Mouse (Mus musculus) erythroblast, embryonic 14.5 days (primary cell): Measurements from ENCODE around the gene Fstl4. TPM values are rescaled to one million over a fixed set of nuclear protein-coding genes. Genes with fewer than 3 reads are reported as not detected.

Experiments used
- H3K27me3 ChIP-seq: 2 replicates; pipeline ENCODE4 v1.6.1; 2012; ENCODE audit warnings: inconsistent platforms; ENCODE audit not compliant: control insufficient read depth
- H3K36me3 ChIP-seq: 2 replicates; pipeline ENCODE4 v1.6.1; 2012; ENCODE audit warnings: mild to moderate bottlenecking, inconsistent platforms; ENCODE audit not compliant: control insufficient read depth
- H3K4me1 ChIP-seq: 2 replicates; pipeline ENCODE4 v1.6.1; 2012; ENCODE audit warnings: inconsistent platforms; ENCODE audit not compliant: control insufficient read depth
- H3K4me3 ChIP-seq: replicated peaks from 2 replicates; pipeline ENCODE3; 2012; ENCODE audit warnings: moderate library complexity, mild to moderate bottlenecking, inconsistent platforms
- H3K9me3 ChIP-seq: 2 replicates; pipeline ENCODE4 v1.6.1; 2012; ENCODE audit warnings: low read length, inconsistent platforms, mixed read lengths; ENCODE audit not compliant: control insufficient read depth
- GATA1 ChIP-seq: IDR thresholded peaks from 2 replicates; pipeline ENCODE4 v1.6.1; 2012; ENCODE audit warnings: low read length, inconsistent platforms, mixed read lengths
- TAL1 ChIP-seq: IDR thresholded peaks from 3 replicates; pipeline ENCODE4 v1.6.1; 2012; ENCODE audit warnings: low read length, inconsistent platforms, mixed read lengths
- polyA plus RNA-seq: library from polyadenylated mRNA; stranded (reverse); fragments of >175 nt; gene quantifications from 2 replicates; pipeline ENCODE4 v1.2.3, GENCODE M21; 2012

Gene Fstl4
- polyA plus RNA-seq, 1 experiment: not detected

DNA sequence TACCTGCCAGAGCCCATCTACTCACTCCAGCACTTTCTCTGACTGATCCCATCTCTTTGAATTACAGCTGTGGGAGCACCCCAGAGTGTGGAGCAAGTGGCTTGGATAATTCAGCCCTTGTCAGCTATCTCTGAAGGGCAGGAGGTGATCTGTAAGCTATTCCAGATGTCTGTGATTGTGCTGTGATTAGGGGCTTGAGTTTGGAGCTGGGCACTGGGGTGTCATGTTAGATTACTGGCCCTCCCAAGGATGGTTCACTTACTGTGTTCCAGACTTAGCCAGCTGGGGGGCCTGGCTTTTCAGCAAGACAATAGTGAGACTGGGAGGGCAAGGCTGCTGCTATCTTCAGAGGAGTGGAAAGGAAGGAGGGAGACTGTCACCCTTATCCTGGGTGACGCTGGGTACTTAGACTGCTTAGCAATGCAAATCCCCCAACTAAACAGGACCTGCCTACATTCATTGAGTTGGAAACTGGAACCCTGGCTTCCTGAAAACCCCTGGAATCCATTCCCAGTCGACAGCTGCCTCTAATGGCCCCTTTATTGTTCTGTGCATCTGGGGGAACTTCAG lies 56.0 kb downstream of the Fstl4 start:
- TF ChIP-seq TAL1 (no peak), GATA1 (no peak)
- no peaks in the 10 kb centered on the region for H3K4me1 ChIP-seq
- H3K4me3 ChIP-seq: no peak overlapping the region
- H3K36me3 ChIP-seq: no peaks in the 10 kb centered on the region
- no peaks in the 10 kb centered on the region for H3K27me3 ChIP-seq
- 0 out of 2 replicates have a peak, but pooled peaks cover 2% of the 10 kb centered on the region for H3K9me3 ChIP-seq

DNA sequence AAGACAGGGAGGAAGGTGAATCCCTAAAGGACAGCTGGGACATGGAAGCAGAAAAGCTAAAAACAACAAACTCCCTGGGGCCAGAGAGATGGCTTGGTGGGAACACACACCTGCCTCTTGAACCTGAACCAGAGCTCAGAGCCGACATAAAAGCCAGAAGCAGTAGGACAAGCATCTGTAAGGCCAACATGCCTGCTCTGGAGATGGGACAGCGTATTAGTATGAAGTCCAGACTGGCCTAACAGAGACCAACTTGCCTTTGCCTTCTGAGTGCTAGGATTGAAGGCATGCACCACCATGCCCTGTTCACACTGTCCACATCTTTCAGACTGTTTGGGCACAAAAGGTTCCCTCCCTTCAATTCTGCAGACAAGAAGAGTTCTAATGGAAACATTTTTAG lies 62.2 kb downstream of the Fstl4 start:
- Histone ChIP-seq H3K36me3 (no peaks in the 10 kb centered on the region), H3K4me3 (no peak overlapping the region), H3K4me1 (no peaks in the 10 kb centered on the region), H3K9me3 (0 out of 2 replicates have a peak, but pooled peaks cover 2% of the 10 kb centered on the region), H3K27me3 (no peaks in the 10 kb centered on the region)
- no peak for TF ChIP-seq TAL1
- no peak for TF ChIP-seq GATA1

DNA sequence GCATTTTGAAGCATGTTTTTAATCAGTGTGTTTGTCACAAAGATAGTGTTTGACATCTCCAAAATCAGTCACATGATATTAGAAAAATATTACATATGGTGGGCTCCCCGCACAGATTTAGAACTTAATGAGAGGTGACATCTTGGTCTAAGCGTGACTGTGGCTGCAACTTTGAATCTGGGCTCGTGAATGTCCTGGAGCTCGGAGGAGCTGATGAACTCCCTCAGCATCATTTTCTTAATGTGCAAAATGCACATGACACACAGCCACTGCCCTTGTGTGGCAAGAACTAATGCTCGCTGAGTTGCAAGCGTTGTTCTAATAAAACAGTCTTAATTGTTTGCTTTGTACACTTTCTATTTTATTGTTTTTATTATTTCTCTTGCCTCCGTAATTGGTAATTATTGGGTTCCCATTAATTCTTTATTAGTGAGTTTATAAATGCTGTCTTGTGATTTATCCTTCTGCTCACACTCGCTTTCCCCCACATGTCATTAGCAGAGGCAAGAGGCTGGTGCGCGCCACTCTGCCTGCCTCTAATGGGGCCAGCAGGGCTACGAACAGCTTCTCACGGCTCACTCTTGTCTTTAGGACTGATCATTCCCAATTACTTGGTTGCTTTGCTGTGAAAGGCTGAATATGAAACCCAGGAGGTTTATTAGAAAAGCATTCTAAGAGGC lies 67.3 kb downstream of the Fstl4 start:
- Histone ChIP-seq H3K36me3 (no peaks in the 10 kb centered on the region), H3K27me3 (no peaks in the 10 kb centered on the region), H3K4me1 (no peaks in the 10 kb centered on the region), H3K4me3 (no peak overlapping the region), H3K9me3 (no peaks in the 10 kb centered on the region)
- no peak for TF ChIP-seq GATA1
- no peak for TF ChIP-seq TAL1

DNA sequence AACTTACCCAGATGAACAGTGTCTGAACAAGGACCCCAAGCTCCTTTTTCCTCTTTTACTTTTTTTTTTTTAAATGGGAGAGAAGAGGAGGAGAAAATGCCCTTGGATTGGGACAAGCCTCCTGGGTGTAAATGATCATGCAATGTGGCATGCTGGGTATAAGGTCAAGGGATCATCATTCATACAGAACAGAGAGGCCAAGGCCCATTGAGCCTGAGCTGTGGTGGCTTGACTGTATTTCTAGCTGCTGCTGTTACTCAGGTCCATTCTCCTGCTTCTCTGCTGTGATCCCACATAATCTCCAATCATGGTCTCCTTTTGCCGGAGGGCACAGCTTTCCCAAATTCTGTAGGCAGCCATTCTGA lies 67.9 kb downstream of the Fstl4 start:
- Histone ChIP-seq H3K9me3 (no peaks in the 10 kb centered on the region), H3K4me3 (no peak overlapping the region), H3K36me3 (no peaks in the 10 kb centered on the region), H3K27me3 (no peaks in the 10 kb centered on the region), H3K4me1 (no peaks in the 10 kb centered on the region)
- TF ChIP-seq GATA1 (no peak), TAL1 (no peak)

DNA sequence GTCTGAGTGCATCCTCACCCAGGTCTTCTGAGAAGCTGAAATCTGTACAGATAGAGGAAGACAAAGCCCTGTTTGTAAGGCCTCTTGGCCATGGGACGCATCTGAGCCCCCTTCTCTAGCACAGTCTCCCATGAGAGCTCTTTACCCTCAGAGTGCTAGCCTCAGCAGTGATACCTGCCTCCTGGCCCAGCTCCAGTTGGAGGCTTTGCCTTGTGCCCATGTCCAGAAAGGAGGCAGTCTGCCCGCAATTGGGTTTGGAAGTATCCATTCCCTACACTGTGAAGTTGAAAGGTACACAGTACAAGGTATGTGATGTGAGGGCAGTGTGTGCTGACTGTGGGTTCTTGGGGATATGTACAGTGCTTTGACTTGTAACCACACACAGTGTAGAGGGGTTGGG lies 84.3 kb downstream of the Fstl4 start:
- Histone ChIP-seq H3K27me3 (no peaks in the 10 kb centered on the region), H3K4me1 (no peaks in the 10 kb centered on the region), H3K4me3 (no peak overlapping the region), H3K36me3 (no peaks in the 10 kb centered on the region), H3K9me3 (no peaks in the 10 kb centered on the region)
- no peak for TF ChIP-seq TAL1
- no peak for TF ChIP-seq GATA1

DNA sequence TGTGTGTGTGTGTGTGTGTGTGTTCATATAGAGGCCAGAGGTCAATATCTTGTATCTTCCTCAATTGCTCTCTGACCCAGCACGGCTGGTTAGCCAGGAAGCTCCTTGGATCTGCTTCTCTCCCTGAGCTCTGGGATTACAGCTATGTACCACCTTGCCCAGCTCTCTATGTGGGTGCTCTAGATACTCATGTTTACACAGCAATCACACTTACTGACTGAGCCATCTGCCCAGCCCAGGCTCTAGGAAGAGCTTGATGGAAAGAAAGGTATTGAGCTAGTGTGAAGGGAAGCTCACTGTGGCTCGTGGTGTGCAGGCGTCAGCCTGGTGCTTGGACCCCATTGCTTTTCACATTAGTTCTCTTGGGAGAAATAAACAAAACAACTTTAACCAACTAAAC lies 85.6 kb downstream of the Fstl4 start:
- no peaks in the 10 kb centered on the region for H3K36me3 ChIP-seq
- TF ChIP-seq TAL1: no peak
- TF ChIP-seq GATA1: no peak

DNA sequence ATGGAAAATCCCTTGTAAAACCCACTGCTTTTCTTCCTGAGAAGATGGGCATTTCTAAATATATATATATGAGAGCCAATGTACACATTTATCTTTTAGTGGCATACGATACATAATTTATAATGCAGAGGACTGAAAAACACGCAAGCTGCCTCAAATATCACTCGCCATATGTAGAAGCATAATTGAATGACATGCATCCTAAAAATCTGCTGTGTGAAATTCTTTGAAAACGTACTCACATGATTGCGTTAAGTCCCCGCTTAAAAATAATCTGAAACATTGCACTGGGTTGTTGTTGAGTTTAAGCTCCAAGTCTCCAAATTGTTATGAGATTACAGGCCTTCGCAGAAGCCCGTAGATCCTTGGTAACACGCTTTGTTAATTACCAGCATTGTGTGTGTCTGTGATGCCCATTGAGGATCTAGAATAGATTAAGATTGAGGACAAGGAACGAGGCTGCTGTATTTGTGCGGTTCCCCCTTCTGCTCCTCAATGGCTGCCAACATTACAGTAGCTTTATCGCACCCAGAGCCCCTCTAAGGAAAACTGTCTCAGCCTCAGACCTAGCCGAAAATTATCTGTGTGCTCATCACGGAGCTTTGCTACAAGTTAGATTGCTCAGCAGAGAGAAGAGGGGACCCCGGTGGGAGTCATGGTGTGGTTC lies 108.5 kb downstream of the Fstl4 start:
- Histone ChIP-seq H3K4me1 (no peaks in the 10 kb centered on the region), H3K27me3 (no peaks in the 10 kb centered on the region)
- TF ChIP-seq TAL1: no peak

More for the DNA sequence above, 85.6 kb downstream of the Fstl4 start:
- H3K4me3 ChIP-seq: no peak overlapping the region
- H3K4me1 ChIP-seq: no peaks in the 10 kb centered on the region
- no peaks in the 10 kb centered on the region for H3K9me3 ChIP-seq
- no peaks in the 10 kb centered on the region for H3K27me3 ChIP-seq

DNA sequence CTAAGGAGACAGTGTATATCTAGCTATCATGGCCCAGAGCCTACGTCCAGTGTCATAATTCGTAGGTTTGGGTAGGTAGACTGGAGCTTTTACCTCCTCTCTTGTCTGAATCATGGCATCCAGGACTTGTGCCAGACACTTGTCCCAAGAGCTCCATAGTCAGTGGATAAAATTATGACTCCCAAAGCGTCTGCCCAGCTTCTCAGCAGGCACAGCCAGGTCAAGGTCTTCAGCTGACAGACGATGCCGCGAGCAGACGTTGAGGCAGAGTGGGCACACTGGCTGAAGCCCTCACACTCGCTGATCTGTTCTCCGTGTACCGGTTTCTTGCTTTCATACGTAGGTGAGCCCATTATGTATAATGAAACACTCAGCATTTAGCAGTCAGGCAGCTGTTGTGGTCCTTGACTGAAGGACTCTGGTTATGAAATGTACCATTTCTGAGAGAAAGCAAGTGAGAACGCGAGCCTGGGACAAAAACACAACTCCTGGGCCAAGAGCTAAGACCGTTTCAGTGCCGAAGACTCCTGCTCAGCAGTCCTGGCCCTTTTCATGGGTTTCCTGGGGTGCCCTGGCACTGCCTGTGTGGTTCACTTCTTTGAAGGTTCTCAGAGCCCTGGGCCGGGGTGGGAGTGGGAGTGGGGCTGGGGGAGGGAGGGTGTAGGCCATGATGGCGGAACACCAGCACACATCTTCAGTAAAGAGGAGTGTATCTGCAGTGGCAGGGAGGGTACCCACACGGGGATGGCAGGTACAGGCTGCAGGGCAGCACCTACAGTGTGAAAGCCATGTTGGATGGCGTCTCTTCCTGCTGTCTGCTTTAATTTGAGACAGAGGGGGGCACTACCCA lies 111.7 kb downstream of the Fstl4 start:
- H3K36me3 ChIP-seq: no peaks in the 10 kb centered on the region
- no peaks in the 10 kb centered on the region for H3K27me3 ChIP-seq
- H3K9me3 ChIP-seq: peaks cover 24% of the 10 kb centered on the region
- no peak overlapping the region for H3K4me3 ChIP-seq
- no peak for TF ChIP-seq GATA1
- TF ChIP-seq TAL1: no peak
- no peaks in the 10 kb centered on the region for H3K4me1 ChIP-seq

More for the DNA sequence above, 108.5 kb downstream of the Fstl4 start:
- no peaks in the 10 kb centered on the region for H3K36me3 ChIP-seq
- peaks cover 32% of the 10 kb centered on the region for H3K9me3 ChIP-seq
- no peak overlapping the region for H3K4me3 ChIP-seq

DNA sequence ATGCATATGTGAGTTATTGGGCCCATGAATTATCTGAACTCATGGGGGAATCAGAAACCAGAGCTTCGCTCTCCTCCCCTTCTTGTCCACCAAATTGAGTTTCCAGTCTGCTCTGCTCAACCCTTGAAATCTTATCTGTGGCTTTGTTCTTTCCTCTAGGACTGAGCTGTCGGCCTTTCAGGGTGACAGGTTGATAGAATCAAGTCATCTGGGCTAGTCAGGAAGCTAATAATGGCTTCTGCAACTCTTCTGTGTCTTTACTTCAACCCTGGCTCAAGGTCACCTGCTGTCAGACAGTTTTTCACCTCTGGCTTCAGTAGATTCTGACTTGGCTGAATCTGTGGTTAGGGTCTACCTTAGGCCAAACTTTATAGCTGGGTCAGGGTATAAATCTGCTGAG lies 113.2 kb downstream of the Fstl4 start:
- Histone ChIP-seq H3K4me1 (no peaks in the 10 kb centered on the region), H3K27me3 (no peaks in the 10 kb centered on the region), H3K36me3 (no peaks in the 10 kb centered on the region), H3K4me3 (no peak overlapping the region), H3K9me3 (peaks cover 22% of the 10 kb centered on the region)
- TF ChIP-seq TAL1 (no peak), GATA1 (no peak)
